Mouse (Mus musculus) hindbrain, embryonic 10.5 days (tissue): ENCODE measurements around the gene Slc41a3. TPM values are rescaled to one million over a fixed set of nuclear protein-coding genes. Genes with fewer than 3 reads are reported as not detected.

Experiments used
- DNase-seq: peaks from one replicate; pipeline ENCODE4 v3.0.0-alpha.2; 2017; ENCODE audit warnings: low spot score
- H3K27ac ChIP-seq: fragments of 300-500 bp; sonication (generic); 2 replicates; pipeline ENCODE4 v1.5.1; 2016; ENCODE audit warnings: mild to moderate bottlenecking, moderate library complexity
- H3K27me3 ChIP-seq: fragments of 300-500 bp; sonication (generic); 2 replicates; pipeline ENCODE4 v1.6.1; 2016; ENCODE audit warnings: mild to moderate bottlenecking; ENCODE audit not compliant: poor library complexity, insufficient read depth, severe bottlenecking
- H3K36me3 ChIP-seq: fragments of 300-500 bp; sonication (generic); 2 replicates; pipeline ENCODE4 v1.6.1; 2016; ENCODE audit warnings: mild to moderate bottlenecking, moderate library complexity
- H3K4me1 ChIP-seq: fragments of 300-500 bp; sonication (generic); replicated peaks from 2 replicates; pipeline ENCODE4 v1.6.1; 2016; ENCODE audit warnings: mild to moderate bottlenecking
- H3K4me3 ChIP-seq: fragments of 300-500 bp; sonication (generic); 2 replicates; pipeline ENCODE4 v1.5.1; 2016; ENCODE audit warnings: mild to moderate bottlenecking, moderate library complexity
- H3K9me3 ChIP-seq: fragments of 300-500 bp; sonication (generic); 2 replicates; pipeline ENCODE4 v1.6.1; 2016; ENCODE audit warnings: mild to moderate bottlenecking, moderate library complexity
- WGBS: fragments of 180-500 bp; shearing (Covaris S2); methylation state at CpG from one replicate; pipeline ENCODE4 v1.1.7; 2016; 5-methylcytosine and 5-hydroxymethylcytosine counted together
- polyA plus RNA-seq: library from polyadenylated mRNA; unstranded; fragments of >200 nt; fragmentation: Nextera tagmentation; extraction: Ambion mirVana; gene quantifications from 2 replicates; pipeline ENCODE4 v1.2.1, GENCODE M21; 2016

The Slc41a3 gene
- polyA plus RNA-seq, 1 experiment from 2014 or later: 2.8 TPM

DNA sequence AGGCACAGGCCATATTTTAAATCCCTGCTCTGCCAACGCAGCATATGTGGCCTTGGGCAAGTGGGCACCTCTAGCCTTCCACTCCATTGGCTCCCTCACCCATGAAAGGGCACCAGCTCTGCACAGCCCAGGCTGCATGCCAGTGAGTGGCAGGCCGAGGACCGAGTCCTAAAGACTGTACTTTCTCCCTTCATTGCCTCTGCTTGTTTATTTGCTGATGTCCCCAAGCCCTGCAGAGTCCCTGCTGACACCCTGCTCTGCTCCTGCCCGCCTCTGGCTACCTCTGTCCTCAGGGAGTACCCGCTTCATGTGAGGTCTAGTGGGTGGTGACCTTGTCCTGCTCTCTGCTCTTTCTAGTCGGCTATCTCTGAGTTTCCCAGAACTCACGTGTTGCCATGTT, 1.4 kb upstream of the Slc41a3 start:
- no peak for DNase-seq

DNA sequence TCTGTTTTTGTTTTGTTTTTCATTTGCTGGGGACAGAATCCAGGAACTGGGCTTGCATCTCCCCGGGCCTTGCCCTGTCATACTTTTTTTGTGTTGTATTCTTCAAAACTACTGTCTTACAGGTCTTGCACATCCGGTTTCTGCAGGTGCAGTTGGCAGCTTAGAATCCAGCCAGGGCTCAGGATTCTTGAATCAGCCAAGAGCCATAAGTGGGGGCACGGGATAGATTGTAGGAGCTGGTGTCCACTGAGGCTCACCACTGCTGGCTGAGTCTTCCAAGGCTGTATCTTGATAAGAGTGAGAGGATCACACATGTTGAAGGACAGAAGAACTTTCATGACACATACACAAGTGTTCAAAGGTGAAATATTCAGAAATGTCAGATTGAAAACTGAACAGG, 395 bp upstream of the Slc41a3 start:
- peaks cover 23% of the 10 kb centered on the region for H3K27me3 ChIP-seq
- no peaks in the 10 kb centered on the region for H3K9me3 ChIP-seq
- H3K36me3 ChIP-seq: no peaks in the 10 kb centered on the region
- H3K4me1 ChIP-seq: peaks cover 21% of the 10 kb centered on the region
- H3K4me3 ChIP-seq: peak overlapping the region; percentile 68
- no peak overlapping the region for H3K27ac ChIP-seq
- WGBS: 66% methylated on average over 3 of the region's 3 CpGs
- DNase-seq: no peak

More for the DNA sequence above, 1.4 kb upstream of the Slc41a3 start:
- Histone ChIP-seq H3K27me3 (peaks cover 23% of the 10 kb centered on the region), H3K9me3 (no peaks in the 10 kb centered on the region), H3K4me3 (no peak overlapping the region), H3K27ac (no peak overlapping the region), H3K4me1 (peaks cover 21% of the 10 kb centered on the region), H3K36me3 (no peaks in the 10 kb centered on the region)
- WGBS: 65% methylated on average over 7 of the region's 7 CpGs

DNA sequence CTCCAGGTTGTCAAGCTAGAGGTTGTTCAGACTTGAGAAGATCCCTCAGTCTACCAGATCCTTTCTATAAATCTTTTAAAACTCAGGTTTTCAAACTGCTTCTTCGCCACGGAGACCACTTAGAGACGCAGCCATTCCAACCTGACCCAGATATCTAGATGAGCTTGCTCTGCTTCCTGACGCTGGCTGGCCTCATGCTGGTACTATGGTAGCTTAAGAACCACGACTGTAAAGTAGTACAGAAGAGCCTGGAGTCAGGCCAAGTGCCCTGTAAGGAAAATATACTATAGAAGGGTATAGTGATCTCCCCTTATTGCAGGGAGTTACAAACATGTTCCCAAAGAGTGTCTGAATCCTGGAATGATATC, 757 bp downstream of the Slc41a3 start:
- WGBS: 20% methylated on average over 5 of the region's 5 CpGs
- H3K36me3 ChIP-seq: no peaks in the 10 kb centered on the region
- no peaks in the 10 kb centered on the region for H3K9me3 ChIP-seq
- peak overlapping the region; percentile 88 for H3K27ac ChIP-seq
- peaks cover 21% of the 10 kb centered on the region for H3K4me1 ChIP-seq
- H3K27me3 ChIP-seq: peaks cover 23% of the 10 kb centered on the region
- H3K4me3 ChIP-seq: peak overlapping the region; percentile 68
- no peak for DNase-seq

- Histone ChIP-seq H3K4me3 (no peak overlapping the region), H3K9me3 (no peaks in the 10 kb centered on the region), H3K36me3 (no peaks in the 10 kb centered on the region), H3K27me3 (peaks cover 23% of the 10 kb centered on the region), H3K4me1 (peaks cover 21% of the 10 kb centered on the region), H3K27ac (no peak overlapping the region)
- WGBS: 23% methylated on average over 7 of the region's 7 CpGs
- peak; percentile 79 for DNase-seq
Observed at GRCm38 (mm10) chr6:90606538-90606937, 2.0 kb downstream of the Slc41a3 start.

GRCm38 (mm10) chr6:90607196-90607595, 2.7 kb downstream of the Slc41a3 start:
- Histone ChIP-seq H3K27me3 (peaks cover 19% of the 10 kb centered on the region), H3K4me1 (peaks cover 21% of the 10 kb centered on the region), H3K4me3 (no peak overlapping the region), H3K9me3 (no peaks in the 10 kb centered on the region), H3K36me3 (no peaks in the 10 kb centered on the region), H3K27ac (no peak overlapping the region)
- 20% methylated on average over 5 of the region's 5 CpGs for WGBS
- peak; percentile 58 for DNase-seq

- H3K36me3 ChIP-seq: no peaks in the 10 kb centered on the region
- no peaks in the 10 kb centered on the region for H3K9me3 ChIP-seq
- WGBS: 67% methylated on average over 6 of the region's 6 CpGs
- H3K4me3 ChIP-seq: no peak overlapping the region
- peaks cover 21% of the 10 kb centered on the region for H3K4me1 ChIP-seq
- H3K27me3 ChIP-seq: peaks cover 14% of the 10 kb centered on the region
- no peak overlapping the region for H3K27ac ChIP-seq
- peak; percentile 12 for DNase-seq
Observed at GRCm38 (mm10) chr6:90608186-90608585, 3.7 kb downstream of the Slc41a3 start.

- DNase-seq: no peak
- WGBS: 92% methylated on average over 5 of the region's 5 CpGs
- H3K9me3 ChIP-seq: no peaks in the 10 kb centered on the region
Observed at GRCm38 (mm10) chr6:90610248-90610647, 5.7 kb downstream of the Slc41a3 start.

DNA sequence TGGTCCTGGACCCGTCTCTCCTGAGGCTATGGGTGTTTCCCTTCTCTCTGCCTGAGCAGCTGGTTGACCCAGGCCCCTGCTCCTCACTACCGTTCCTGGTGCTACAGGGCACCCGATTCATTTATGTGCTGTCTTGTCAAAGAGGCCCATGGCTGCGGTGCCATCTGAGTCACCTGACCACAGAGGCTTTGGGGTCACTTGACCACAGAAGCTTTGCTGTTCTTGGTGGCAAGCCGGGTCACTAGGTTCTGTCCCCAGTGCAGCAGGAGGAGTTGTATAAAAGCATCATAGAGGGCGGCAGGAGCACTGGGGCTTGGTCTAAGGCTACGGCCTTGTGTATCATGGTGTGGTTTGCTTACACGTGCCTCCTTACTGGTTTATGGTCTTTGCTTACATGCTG, 8.8 kb downstream of the Slc41a3 start:
- WGBS: 78% methylated on average over 8 of the region's 8 CpGs

More at GRCm38 (mm10) chr6:90610248-90610647, 5.7 kb downstream of the Slc41a3 start:
- Histone ChIP-seq H3K4me1 (peaks cover 15% of the 10 kb centered on the region), H3K27ac (no peak overlapping the region), H3K27me3 (peaks cover 12% of the 10 kb centered on the region), H3K36me3 (no peaks in the 10 kb centered on the region), H3K4me3 (no peak overlapping the region)

DNA sequence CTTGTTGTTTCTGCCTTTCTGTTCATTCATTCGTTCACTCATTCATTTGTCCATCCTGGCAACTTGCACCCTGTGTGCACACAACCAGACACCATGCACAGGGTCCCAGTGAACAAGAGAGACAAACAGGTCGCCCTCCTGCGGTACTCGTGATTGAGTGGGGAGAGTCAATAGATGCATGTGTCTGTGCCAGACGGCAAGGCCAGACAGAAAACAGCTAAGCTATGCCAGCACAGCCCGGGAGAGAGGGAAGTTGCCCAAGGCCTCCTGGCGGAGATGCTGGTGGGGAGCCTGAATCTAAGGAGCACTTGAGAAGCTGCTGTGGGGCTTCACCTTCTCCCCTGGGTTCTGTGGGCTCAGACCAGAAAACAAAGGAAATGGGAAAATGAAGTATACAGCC, 10.8 kb downstream of the Slc41a3 start:
- H3K4me1 ChIP-seq: peaks cover 20% of the 10 kb centered on the region
- DNase-seq: no peak
- no peaks in the 10 kb centered on the region for H3K36me3 ChIP-seq
- no peaks in the 10 kb centered on the region for H3K9me3 ChIP-seq
- H3K27ac ChIP-seq: no peak overlapping the region
- no peak overlapping the region for H3K4me3 ChIP-seq
- 81% methylated on average over 7 of the region's 7 CpGs for WGBS
- H3K27me3 ChIP-seq: peaks cover 3% of the 10 kb centered on the region; the same call in 1 of the 2 replicates

More for the DNA sequence above, 8.8 kb downstream of the Slc41a3 start:
- no peak for DNase-seq
- no peaks in the 10 kb centered on the region for H3K9me3 ChIP-seq
- peaks cover 2% of the 10 kb centered on the region; the same call in 1 of the 2 replicates for H3K4me1 ChIP-seq
- H3K36me3 ChIP-seq: no peaks in the 10 kb centered on the region
- H3K4me3 ChIP-seq: no peak overlapping the region
- no peak overlapping the region for H3K27ac ChIP-seq
- H3K27me3 ChIP-seq: peaks cover 3% of the 10 kb centered on the region; the same call in 1 of the 2 replicates

GRCm38 (mm10) chr6:90615991-90616390, 11.5 kb downstream of the Slc41a3 start:
- WGBS: 88% methylated on average over 6 of the region's 6 CpGs
- Histone ChIP-seq H3K9me3 (no peaks in the 10 kb centered on the region), H3K4me3 (no peak overlapping the region)

GRCm38 (mm10) chr6:90616481-90616880, 12.0 kb downstream of the Slc41a3 start:
- Histone ChIP-seq H3K36me3 (no peaks in the 10 kb centered on the region), H3K4me1 (peaks cover 30% of the 10 kb centered on the region), H3K27ac (no peak overlapping the region), H3K27me3 (peaks cover 3% of the 10 kb centered on the region; the same call in 1 of the 2 replicates), H3K9me3 (no peaks in the 10 kb centered on the region), H3K4me3 (no peak overlapping the region)
- 91% methylated on average over 6 of the region's 6 CpGs for WGBS
- no peak for DNase-seq

More at GRCm38 (mm10) chr6:90615991-90616390, 11.5 kb downstream of the Slc41a3 start:
- Histone ChIP-seq H3K27ac (0 out of 2 replicates have a peak overlapping the region, but pooled peaks have one; percentile 16), H3K4me1 (peaks cover 25% of the 10 kb centered on the region), H3K36me3 (no peaks in the 10 kb centered on the region), H3K27me3 (peaks cover 3% of the 10 kb centered on the region; the same call in 1 of the 2 replicates)
- no peak for DNase-seq

- no peak overlapping the region for H3K4me3 ChIP-seq
- H3K4me1 ChIP-seq: peaks cover 48% of the 10 kb centered on the region
- peak overlapping the region; percentile 66; the same call in 1 of the 2 replicates for H3K27ac ChIP-seq
- WGBS: 83% methylated on average over 4 of the region's 4 CpGs
- DNase-seq: no peak
- H3K36me3 ChIP-seq: no peaks in the 10 kb centered on the region
- H3K27me3 ChIP-seq: peaks cover 3% of the 10 kb centered on the region; the same call in 1 of the 2 replicates
- H3K9me3 ChIP-seq: no peaks in the 10 kb centered on the region
Observed at GRCm38 (mm10) chr6:90618274-90618673, 13.7 kb downstream of the Slc41a3 start.

DNA sequence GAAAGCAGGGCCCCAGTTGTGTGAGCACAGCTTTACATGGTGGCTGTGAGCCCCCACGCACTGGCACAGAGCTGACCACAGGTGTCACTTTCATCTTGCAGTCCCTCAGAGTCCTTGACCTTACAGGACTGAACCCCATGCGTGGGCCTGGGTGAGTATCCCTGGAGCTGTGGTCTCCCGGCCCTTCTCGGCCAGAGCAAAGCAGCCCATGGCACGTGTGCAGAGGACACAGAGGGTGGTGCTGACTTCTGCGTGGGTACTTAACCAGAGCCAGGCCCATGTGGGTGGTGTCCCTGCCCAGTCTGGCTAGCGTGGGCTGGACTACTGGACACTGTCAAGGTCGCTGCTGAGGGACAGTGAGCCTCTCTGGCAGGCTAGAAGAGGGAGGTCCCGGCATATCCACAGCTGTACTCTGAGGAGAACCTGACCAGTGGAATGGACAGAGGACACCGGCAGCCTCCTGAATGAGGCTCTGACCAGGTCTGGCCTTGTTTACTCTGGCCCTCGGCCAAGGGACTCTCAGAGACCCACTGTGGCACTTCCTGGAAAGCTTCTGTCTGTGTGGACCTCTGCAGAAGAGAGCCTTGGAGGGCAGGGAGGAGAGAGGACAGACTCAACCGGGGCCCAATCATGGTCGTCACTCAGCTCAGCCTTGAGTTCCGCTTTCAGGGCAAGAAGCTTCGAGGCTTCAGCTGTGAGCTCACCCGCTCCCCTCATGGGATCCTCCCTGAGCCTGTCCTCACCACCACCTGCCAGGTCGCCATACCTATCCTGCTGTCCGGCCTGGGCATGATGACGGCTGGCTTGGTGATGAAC, 14.5 kb downstream of the Slc41a3 start:
- H3K4me1 ChIP-seq: peaks cover 48% of the 10 kb centered on the region

More for the DNA sequence above, 14.5 kb downstream of the Slc41a3 start:
- Histone ChIP-seq H3K9me3 (no peaks in the 10 kb centered on the region), H3K36me3 (no peaks in the 10 kb centered on the region), H3K4me3 (no peak overlapping the region), H3K27ac (peak overlapping the region; percentile 66), H3K27me3 (peaks cover 3% of the 10 kb centered on the region; the same call in 1 of the 2 replicates)
- 84% methylated on average over 19 of the region's 19 CpGs for WGBS
- peak; percentile 4 for DNase-seq
